Mouse (Mus musculus): ENCODE data around the gene Pheta1.
A peak's percentile ranks its signal among the peaks of the same experiment; 100 is the strongest.
"Not testable (repeated sequence)": the region's sequence is repeated elsewhere in the genome, so short reads cannot be mapped to it uniquely, and the experiment has no call there.

Pheta1 gene

DNA sequence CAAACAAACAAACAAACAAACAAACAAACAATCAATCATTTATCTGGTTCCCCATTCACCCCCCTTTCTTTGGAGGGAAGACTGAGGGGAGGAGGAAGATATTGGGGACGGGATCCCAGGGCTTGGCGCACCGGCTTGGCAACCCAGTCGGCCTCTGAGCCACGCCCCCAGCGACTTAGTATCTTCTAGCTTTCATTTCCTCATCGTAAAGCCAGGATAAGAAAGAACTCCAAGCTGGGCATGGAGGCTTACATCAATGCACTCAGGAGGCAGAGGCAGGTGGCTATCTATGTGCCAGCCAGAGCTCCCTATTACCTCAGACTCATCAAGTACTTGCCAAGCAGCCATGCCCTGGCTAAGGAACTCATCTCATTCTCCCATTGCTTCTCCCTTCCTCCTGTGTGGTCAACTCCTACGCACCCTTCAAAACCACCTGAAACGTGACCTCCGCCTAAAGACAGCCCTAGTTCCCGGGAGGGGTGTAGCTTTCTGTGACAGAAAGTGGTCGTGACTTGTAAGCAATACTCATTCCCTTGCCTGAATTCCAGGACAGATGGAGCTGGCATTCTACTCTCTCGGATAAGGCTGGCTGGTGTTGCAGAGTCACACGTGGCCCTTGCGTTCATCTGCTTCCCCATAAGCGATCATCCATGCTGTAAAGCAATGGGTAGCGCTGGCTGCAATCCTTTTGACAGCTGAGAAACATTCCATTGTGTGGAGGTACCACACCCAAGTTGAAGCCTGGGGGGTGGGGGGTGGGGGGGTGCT lies 5.5 kb upstream of the Pheta1 start:
- peak; percentile 42 to 75 for DNase-seq (ENCODE audit: low spot score in 2 of 2)

DNA sequence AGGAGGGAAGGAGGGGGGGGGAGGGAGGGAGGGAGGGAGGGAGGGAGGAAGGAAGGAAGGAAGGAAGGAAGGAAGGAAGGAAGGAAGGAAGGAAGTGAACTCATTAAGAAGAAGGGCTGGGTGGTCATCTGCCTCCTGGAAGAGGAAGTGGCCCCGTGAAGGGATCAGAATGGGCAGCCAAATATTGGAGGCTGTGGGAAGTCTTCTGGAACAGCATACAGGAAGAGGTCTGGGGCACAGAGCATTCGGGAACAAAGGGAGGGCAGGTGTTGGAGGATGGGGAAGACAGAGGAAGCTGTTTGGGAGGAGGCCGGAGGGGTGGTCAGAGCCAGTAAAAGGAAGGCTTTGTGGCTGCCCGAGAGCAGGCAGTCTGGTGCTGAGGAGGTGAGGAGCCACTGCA lies 3.4 kb upstream of the Pheta1 start:
- DNase-seq (ENCODE audit: low spot score in 2 of 2), result no peak

DNA sequence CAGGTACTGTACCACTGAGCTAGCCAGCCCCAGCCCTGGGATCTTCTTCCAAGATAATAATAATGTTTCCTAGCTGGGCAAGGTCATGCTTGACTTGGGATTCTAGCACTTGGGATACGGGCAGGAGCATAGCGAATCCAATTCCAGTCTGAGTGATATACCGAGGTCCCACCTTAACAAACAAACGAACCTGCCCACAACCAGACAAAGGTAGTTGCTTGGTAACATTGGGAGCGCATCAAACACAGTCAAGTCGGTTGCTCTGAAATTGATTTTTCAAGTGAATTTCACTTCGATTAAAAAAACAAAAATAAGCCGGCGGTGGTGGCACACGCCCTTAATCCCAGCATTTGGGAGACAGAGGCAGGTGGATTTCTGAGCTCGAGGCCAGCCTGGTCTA lies 2.5 kb upstream of the Pheta1 start:
- DNase-seq (ENCODE audit: low spot score in 2 of 2), result no peak

DNA sequence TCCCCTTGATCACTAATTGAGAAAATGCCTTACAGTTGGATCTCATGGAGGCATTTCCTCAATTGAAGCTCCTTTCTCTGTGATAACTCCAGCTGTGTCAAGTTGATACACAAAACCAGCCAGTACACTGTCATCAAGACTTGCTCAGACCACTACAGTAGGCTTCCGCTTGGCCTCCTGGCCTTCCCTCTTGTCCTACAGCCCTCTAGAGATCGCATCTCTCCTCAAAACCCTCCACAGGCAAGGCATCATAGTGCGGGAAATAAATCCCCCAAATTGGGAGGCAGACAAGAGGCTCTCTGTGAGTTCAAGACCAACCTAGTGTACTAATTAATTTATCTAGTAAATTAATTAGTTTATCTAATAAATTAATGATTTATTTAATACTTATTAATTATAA lies 1.5 kb upstream of the Pheta1 start:
- not testable (repeated sequence) for DNase-seq (ENCODE audit: low spot score in 2 of 2)

DNA sequence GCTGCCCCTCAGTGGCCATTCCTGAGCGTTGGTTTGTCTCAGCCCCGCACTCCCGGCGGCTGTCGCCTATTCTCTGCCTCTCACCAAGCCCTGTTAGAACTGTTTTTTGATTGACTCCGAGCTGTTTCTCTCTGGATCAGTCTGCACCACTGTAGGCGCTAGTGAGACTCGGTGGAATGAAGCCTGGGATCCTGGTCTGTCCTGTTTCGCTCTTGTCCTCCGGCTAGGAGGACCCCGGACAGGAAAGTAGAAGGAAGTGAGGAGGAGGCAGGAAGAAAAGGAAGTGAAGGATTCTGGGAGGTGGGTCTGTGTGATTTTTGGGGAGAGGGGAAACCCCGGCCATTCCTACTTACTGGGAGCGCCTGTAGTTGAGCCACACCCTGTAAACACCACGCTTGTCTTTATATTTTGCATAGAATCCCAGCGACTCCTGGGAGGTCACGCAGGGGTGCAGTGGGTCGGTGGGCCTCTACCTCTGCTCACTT lies 707 bp upstream of the Pheta1 start:
- DNase-seq (ENCODE audit: low spot score in 2 of 2), result no peak

DNA sequence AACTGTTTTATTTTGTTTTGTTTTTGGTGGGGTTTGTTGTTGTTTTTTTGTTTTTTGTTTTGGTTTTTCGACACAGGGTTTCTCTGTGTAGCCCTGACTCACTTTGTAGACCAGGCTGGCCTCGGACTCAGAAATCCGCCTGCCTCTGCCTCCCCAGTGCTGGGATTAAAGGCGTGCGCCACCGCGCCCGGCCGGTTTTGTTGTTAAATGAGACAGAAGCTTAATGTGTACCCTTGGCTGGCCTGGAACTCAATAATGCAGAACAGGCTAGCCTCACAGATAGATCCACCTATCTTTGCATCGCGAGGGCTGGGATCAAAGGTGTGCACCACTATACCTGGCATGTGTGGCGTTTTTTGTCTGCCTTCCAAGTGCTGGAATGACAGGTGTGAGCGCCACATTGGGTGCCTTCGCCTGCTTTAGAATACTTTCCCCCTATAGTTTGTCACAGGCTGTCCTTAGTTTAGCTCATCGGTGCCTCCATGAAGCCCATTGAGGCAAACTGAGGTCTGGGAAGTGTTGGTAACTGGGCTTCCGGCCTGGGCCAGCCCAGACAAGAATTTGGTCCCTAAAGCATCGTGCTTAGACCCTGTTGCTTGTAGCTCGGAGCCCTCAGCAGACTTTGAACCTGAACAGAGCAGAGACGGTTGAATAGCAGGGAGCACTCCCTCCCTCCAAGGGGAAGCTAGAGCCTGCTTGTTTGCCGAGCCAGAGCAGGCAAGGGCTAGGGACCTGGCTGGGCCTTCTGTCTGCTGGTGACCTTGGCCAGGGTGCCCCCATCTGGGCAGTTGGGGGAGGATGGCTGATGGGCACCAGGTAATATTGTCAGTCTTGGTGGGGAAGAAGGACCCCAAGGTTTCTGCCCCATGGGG lies 930 bp downstream of the Pheta1 start:
- no peak for DNase-seq (ENCODE audit: low spot score in 2 of 2)

DNA sequence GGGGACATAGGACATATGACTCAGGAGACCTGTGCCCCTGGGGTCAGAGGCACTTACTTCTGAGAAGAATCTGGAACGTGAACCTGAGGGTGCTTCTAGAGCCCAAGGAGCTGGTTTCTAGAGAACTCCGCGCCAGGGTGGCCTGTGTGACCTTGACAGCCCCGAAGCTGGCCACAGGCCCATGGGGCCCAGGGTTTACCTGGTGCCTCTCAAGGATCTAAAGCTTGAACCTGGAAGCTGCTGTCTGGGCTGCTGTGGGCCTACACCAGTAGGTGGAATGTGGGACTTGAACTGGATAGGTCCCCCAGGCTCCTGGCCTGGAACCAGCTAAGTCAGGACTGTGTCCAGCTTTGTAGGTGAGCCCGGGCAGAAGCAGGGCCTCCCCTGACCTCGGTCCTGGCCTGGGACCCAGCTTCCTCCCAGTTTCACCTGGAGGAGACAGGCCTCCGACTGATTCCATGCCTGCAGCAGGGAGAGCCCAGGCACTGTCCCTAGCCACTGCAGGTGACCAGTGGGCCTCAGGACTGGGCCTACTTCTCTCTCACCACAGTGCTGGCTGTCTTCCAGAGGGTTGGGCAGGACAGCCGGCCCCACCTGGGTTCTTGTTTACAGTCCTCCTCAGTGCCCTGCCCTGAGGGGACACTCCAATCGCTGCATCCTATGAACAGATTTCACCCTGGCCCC lies 4.7 kb downstream of the Pheta1 start:
- DNase-seq (ENCODE audit: low spot score in 2 of 2), result no peak

DNA sequence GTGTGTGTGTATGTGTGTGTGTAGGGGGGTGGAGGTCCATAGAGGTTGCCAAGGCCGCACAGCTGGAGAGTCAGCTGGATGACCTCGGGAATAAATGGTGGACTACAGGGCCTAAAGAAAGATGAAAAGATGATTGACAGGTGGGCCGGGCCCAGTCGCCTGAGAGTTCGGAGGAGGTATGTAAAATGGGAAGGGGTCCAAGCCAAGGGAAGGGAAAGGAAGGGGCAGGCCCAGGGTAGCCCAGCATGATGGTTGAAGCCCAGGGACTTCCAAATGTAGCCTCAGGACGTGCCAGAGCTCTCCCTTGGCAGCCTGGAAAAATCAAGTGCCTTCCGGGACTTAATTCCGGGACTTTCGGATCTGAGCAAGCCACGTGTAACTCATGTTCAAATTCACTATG lies 6.0 kb downstream of the Pheta1 start:
- DNase-seq (ENCODE audit: low spot score in 2 of 2), result no peak

DNA sequence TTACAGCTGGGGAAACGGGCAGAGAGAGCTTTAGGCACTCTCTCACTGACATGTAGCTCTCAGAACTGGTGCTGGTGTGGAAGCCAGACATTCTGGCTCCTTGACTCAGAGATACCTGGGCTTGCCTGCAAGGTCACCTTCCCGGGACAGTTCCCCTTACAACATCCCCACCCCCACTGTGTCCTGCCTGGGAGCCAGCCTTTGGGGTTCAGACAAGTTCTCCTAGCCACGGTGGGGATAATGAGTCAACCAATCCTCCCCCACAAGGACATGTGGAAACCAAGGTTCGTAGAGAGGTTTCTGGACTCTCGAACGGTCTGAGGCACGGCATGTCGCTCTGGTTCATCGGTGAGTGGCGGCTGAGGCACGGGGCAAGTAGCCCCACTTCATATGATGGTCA lies 8.0 kb downstream of the Pheta1 start:
- no peak for DNase-seq (ENCODE audit: low spot score in 2 of 2)

DNA sequence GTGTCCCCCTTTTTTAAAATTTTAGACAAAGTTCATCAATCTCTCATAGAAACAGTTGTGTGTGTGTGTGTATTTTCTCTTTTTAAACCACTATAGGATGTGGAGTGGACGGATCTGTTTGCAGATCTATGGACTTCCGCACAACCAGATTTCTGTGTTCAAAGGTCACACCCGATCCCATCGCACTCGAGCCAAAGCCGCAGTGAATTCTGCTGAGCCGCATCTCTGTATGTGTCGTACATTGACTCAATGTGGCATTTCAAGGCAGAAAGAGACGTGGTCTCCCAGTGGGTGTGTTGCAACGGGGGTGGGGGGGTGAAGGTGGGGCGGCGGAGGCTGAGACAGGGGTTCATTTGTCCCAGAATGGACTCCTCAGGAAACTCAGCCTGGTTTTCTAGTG lies 9.6 kb downstream of the Pheta1 start:
- DNase-seq (ENCODE audit: low spot score in 2 of 2), result no peak

DNA sequence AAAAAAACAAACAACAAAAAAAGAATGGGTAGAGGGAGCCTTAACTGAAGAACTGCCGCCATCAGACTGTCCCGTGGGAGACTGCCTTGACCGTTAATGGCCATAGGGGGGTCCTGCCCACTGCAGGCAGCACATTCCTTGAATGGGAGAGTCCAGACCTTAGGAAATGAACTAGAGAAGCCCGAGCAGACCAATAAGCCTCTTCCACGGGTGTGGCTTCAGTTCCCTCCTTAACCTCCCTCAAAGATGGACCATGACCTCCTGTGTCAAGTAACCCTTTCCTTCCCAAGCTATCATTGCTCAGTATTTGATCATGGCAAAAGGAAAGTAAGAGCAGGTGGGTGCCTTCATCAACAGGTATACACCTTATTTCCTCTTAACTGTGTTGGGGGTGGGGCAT lies 13.2 kb downstream of the Pheta1 start:
- no peak for DNase-seq (ENCODE audit: low spot score in 2 of 2)

DNA sequence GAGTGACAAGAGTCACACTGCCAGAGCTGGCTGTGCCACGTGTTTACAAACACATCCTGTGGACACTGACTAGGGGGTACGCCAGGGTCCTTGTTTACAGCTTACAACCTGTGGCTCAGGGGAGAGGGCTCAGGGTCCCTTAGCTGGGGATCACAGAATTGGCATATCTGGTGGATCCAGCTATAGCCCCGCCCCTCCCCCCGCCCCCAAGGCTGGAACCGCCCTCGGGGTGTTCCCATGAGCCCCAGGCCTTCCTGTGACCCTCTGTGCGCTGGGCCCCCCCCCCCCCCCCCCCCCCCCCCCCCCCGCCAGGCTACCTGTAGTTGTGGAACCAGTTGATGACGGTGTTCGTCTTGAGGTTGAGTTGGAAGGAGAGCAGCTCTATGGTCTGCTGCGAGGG lies 15.5 kb downstream of the Pheta1 start:
- no peak for DNase-seq (ENCODE audit: low spot score in 2 of 2)

DNA sequence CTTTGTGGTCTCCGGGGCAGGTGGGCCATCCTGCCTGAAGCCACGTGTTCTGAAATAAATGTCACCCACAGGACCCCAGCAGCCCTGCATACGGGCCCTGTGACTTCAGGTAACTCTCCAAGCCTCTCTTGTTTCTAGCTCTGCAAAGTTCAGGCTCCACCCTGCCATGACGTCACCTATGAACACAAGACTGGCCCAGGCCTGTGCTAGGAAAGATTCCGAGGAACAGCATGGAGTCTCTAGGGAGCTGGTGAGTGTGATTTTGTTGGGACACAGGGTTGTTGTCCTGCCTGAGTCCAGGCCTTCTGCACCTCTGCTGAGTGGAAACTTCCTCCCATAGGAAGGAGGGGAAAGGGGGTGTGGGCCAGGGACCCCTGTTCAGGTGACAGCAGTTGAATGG lies 19.2 kb downstream of the Pheta1 start:
- no peak for DNase-seq (ENCODE audit: low spot score in 2 of 2)

DNA sequence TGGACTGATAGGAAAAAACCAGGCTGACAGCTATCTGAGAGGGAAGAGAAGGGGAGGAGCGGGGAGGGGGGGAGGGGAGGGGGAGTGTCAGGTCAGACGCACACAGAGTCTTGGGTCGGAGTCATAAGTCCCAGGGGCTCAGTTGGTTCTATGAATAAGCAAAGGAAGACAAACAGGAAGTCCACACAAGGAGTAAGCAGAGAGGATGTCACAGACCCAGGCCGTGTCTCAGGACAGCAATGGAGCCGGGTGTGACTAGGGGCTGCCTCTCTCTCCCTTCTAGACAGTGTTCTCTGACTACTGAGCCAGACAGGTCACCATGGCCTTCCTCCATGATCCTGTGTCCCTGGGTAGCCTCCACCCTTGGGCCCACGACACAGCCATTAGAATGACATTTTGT lies 22.0 kb downstream of the Pheta1 start:
- DNase-seq (ENCODE audit: low spot score in 2 of 2), result no peak

DNA sequence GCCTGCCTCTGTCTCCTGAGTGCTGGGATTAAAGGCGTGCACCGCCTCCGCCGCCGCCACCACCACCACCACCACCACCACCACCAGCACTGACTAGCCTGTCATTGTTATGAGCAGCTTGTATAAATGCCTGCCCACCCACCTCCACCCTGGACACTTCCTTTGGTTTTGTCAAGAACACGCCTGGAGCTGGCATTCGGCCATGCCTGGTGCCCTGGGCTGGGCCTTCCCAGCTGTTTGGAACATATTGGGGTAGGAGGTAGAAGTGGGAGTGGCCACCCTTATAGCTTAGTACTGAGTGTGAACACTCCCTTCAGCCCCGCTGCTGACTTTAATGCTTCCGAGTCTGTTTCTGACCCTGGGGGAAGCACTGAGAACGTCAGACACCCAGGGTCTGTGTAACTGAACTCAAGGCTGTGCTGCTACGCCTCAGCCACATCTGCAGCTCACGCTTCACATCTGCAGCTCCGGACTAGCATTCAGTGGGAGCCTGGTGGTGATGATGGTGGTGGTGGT lies 22.8 kb downstream of the Pheta1 start:
- DNase-seq (ENCODE audit: low spot score in 2 of 2), result no peak

DNA sequence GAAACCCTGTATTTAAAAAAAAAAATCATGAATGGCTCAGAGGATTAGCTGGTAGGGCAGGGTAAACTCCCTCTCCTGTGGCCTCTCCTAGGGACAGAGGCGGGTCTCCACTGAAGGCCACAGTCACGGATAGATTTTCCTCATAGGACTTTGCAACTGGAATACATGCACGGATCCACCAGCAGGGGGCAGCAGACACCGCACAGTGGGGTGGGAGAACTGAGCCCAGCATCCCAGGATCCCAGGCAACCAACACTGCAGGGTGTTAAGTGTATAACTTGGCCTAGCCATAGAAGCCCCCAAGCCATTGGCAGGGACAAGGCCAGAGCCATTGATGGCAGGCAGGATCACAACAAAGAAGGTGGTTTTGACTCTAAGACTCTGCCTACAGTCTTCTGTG lies 23.4 kb downstream of the Pheta1 start:
- peak; percentile 58 to 88 for DNase-seq (ENCODE audit: low spot score in 2 of 2)

DNA sequence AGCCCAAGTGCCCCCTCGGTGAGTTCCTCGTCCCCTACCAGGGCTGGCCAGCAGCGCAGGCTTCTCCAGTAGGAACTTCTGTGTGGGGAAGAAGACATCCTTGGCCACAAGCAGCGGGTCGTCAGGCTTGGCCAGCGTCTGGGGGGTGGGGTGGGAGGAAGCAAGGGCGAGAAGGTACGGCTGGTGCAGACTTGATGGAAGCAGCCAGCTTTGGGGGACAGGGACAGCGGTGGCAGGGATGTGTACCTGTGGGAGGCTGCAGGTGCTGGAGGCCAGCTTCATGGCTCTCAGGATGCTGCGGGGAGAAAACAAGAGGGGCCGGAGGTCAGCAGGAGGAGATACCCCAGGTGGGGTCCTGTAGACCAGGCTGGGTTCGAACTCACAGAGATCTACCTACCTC lies 26.3 kb downstream of the Pheta1 start:
- DNase-seq (ENCODE audit: low spot score in 2 of 2), result no peak

DNA sequence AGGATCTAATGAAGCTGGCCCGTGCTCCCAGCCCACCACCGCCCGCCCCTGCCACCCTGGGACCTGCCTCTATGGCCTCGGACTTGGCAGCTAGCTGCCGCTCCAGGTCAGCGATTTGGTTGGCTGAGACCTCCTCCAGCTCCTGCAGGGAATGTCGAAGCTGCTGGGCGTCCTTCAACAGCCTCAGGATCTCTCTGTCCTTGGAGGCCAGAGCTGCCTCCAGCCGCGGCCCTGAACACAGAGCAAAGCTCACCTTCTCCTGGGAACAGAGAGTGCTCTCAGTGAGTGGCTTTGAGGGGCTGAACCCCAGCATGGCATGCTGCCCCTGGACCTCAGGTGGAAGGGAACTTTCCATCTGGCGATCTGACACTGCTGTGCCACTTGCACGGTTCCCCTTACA lies 28.1 kb downstream of the Pheta1 start:
- no peak for DNase-seq (ENCODE audit: low spot score in 2 of 2)

DNA sequence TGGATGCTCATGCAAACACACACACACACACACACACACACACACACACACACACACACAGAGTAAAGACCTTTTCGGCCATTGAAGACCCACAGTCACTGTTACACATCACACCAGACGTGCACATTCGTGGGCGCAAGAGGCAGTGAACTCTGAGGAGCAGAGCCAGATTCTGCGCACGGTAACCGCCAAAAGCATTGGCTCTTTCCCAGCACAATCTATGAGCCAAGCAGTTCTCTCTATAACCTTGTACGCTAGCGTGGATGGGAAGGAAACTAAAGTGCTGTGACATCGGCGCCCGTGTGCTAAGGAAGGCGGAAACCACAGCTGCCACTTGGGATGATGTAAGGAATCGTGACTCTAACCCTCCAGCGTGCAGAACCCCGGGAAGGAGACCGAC lies 29.9 kb downstream of the Pheta1 start:
- no peak for DNase-seq (ENCODE audit: low spot score in 2 of 2)

DNA sequence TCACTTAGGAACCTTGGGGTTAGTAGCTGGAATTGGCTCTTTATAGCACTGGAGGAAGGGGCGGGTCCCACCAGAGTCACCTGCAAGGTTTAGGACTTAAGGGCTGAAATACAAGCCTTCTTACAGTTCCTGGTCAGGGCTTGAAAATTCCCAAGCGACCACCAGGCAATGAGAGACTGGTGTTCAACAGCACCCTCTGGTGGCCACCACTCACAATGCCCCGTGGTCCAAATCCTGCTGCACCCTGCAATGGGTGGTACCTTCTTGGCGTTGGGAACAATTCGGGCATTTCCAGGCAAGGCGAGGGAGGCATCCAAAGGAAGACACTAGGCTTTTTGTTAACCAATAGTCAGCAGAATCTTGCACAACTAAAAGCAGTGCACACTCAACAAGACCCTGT lies 30.4 kb downstream of the Pheta1 start:
- DNase-seq (ENCODE audit: low spot score in 2 of 2), result peak; percentile 34 to 78

DNA sequence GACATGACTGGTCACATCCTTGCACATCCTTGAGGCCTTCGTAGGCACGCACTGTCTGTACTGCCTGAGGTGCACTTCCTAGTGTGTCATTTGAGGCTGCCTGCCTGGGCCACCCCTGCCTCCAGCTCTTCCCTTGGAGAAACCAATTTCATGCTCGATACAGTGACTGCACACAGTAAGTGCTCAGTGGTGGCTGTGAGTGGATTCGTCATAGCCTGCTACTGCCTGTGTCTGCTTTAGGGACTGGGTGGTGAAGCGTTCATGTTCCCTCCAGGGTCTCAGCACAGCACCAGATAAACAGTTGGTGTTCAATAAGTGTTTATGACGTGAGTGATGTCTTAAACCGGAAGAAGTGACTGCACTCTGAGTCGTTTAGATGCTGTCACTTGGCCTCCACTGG lies 34.6 kb downstream of the Pheta1 start:
- DNase-seq (ENCODE audit: low spot score in 2 of 2), result no peak

DNA sequence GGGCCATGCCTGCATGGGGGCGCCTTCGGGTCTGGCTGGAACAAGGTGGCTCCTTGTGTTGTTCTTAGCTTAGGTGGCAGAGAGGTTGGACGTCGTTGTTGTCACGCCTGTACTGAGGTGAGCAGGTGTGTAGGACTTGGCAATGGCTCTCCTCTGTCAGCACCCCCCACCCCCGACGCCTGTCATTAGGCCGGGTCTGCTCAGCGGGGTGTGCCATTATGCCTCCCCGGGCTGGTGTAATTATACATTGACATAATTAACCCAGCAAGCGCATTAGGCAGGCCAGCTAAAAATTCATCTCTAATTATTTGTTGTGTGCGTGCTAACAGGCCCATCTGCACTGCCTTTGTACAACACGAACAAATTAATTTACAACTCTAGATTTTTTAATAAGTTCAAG lies 40.6 kb downstream of the Pheta1 start:
- no peak for DNase-seq (ENCODE audit: low spot score in 2 of 2)

Data from spleen, postnatal 4 days (tissue).